Mouse (Mus musculus): ENCODE measurements around the gene Zcchc4.

DNA sequence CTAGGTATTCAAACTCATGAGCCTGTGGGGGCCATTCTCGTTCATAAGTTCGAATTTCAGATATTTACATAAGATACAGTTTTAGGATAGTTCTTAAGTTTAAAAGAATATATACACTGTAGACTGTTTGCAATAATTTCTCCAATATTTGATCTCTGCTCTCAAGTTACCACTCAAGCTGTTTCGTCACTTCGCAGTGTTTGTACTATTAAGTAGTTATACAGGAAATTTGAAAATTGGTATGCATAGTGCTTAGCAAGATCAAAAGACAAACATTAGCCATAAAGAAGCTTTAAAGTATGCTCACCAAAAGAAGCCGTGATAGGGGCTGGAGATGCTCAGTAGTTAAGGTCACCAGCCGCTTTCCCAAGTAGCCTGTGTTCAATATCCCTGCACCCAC lies 19.2 kb upstream of the Zcchc4 start:
- TF ChIP-seq CTCF (IDR thresholded peaks at IDR 0.05; ENCODE audit: extremely low read depth, insufficient read length, insufficient replicate concordance, low read depth, low read length) (no peak), POLR2A (IDR thresholded peaks at IDR 0.05; ENCODE audit: low read depth, low read length) (no peak)

Data from small intestine, adult 2 months (tissue).